Mouse (Mus musculus): ENCODE data around the gene Gse1. TPM values are rescaled to one million over a fixed set of nuclear protein-coding genes. Genes with fewer than 3 reads are reported as not detected.

The Gse1 gene
- total RNA-seq, 2 experiments from 2014 or later = 28.9 to 30.8 TPM

GRCm38 (mm10) chr8:120232398-120232797, 4.1 kb downstream of the Gse1 start:
- DNase-seq = no peak
- intact Hi-C loops (cut with DNase I) = no loop called here

- DNase-seq = no peak
- intact Hi-C loops (cut with DNase I) = no loop called here
Observed at GRCm38 (mm10) chr8:120232913-120233312, 4.7 kb downstream of the Gse1 start.

GRCm38 (mm10) chr8:120234457-120234856, 6.2 kb downstream of the Gse1 start:
- intact Hi-C loops (cut with DNase I) = no loop called here
- DNase-seq = no peak

GRCm38 (mm10) chr8:120234866-120235265, 6.6 kb downstream of the Gse1 start:
- intact Hi-C loops (cut with DNase I) = no loop called here
- no peak for DNase-seq

- intact Hi-C loops (cut with DNase I) = no loop called here
- DNase-seq = no peak
Observed at GRCm38 (mm10) chr8:120243222-120243621, 15.0 kb downstream of the Gse1 start.

GRCm38 (mm10) chr8:120243916-120244451, 15.7 kb downstream of the Gse1 start:
- no peak for DNase-seq
- intact Hi-C loops (cut with DNase I) = no loop called here

- intact Hi-C loops (cut with DNase I) = no loop called here
Observed at GRCm38 (mm10) chr8:120244553-120244952, 16.3 kb downstream of the Gse1 start.

GRCm38 (mm10) chr8:120247618-120248017, 19.4 kb downstream of the Gse1 start:
- intact Hi-C loops (cut with DNase I) = no loop called here

More at GRCm38 (mm10) chr8:120244553-120244952, 16.3 kb downstream of the Gse1 start:
- no peak for DNase-seq

GRCm38 (mm10) chr8:120248031-120248430, 19.8 kb downstream of the Gse1 start:
- intact Hi-C loops (cut with DNase I) = no loop called here
- DNase-seq = peak in 1 of 2 experiments; percentile 41

More at GRCm38 (mm10) chr8:120247618-120248017, 19.4 kb downstream of the Gse1 start:
- no peak for DNase-seq

- DNase-seq = no peak
- intact Hi-C loops (cut with DNase I) = no loop called here
Observed at GRCm38 (mm10) chr8:120248451-120248850, 20.2 kb downstream of the Gse1 start.

- peak in 1 of 2 experiments; percentile 56 for DNase-seq
- intact Hi-C loops (cut with DNase I) = no loop called here
Observed at GRCm38 (mm10) chr8:120249800-120250336, 21.6 kb downstream of the Gse1 start.

- DNase-seq = peak in 1 of 2 experiments; percentile 37
- intact Hi-C loops (cut with DNase I) = no loop called here
Observed at GRCm38 (mm10) chr8:120250750-120251410, 22.6 kb downstream of the Gse1 start.

- intact Hi-C loops (cut with DNase I) = no loop called here
- DNase-seq = peak in 1 of 2 experiments; percentile 65
Observed at GRCm38 (mm10) chr8:120251411-120252035, 23.3 kb downstream of the Gse1 start.

- no peak for DNase-seq
- intact Hi-C loops (cut with DNase I) = no loop called here
Observed at GRCm38 (mm10) chr8:120253626-120254025, 25.4 kb downstream of the Gse1 start.

GRCm38 (mm10) chr8:120255406-120255987, 27.2 kb downstream of the Gse1 start:
- DNase-seq = no peak
- intact Hi-C loops (cut with DNase I) = no loop called here

GRCm38 (mm10) chr8:120256958-120257357, 28.7 kb downstream of the Gse1 start:
- DNase-seq = peak in 1 of 2 experiments; percentile 69
- intact Hi-C loops (cut with DNase I) = no loop called here

GRCm38 (mm10) chr8:120259206-120259605, 30.9 kb downstream of the Gse1 start:
- intact Hi-C loops (cut with DNase I) = no loop called here
- DNase-seq = peak in 1 of 2 experiments; percentile 56

GRCm38 (mm10) chr8:120260677-120261076, 32.4 kb downstream of the Gse1 start:
- intact Hi-C loops (cut with DNase I) = no loop called here
- DNase-seq = no peak

GRCm38 (mm10) chr8:120261338-120262120, 33.3 kb downstream of the Gse1 start:
- DNase-seq = no peak
- intact Hi-C loops (cut with DNase I) = no loop called here

- intact Hi-C loops (cut with DNase I) = no loop called here
- no peak for DNase-seq
Observed at GRCm38 (mm10) chr8:120263879-120264278, 35.6 kb downstream of the Gse1 start.

All from gastrocnemius, postnatal 36 days (tissue).